Mouse (Mus musculus): ENCODE data around the gene Arpc1a. TPM values are rescaled to one million over a fixed set of nuclear protein-coding genes. Genes with fewer than 3 reads are reported as not detected.

The Arpc1a gene
- 97.8 and 103 TPM in 2 replicates for polyA plus RNA-seq (2012; rRNA removed)

DNA sequence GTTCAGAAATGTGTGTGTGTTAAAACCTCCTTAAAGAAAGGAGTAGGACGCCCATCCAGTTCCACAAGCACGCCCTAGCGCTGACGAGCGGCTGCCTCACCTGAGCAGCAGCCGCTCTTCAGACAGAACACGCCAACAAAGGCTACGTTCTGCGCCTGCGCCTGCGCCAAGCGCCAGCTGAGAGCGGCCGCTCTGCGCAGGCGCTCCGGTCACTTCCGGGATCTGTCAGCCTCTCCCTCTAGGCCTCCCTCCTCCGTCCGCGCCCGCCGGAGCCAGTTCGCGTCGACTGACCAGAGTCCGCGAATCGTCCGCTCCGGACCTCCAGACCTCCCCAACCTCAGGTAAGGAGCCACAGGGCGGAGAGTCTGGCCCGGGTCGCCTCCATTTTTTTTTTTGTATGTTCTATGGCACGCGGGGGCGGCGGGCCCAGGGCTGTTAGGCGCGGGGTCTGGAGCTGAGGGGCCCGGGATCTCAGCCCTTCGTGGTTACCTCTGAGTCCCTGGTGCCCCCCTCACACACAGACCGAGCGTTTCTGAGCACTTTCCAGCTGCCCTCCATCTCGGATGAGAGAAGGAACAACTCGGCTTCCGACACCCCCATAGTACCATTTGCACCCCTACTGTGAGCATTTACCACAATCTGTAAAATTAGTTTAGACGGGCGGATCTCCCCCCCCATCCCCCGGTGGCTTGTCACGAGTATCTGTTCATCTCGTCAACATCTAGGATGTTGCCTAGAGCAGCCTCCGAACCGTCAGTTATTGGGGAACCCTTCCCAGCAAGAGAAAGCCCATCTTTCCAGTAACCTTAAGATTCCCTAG, at the start of gene Arpc1a, which contains the start of gene Kpna7:
Gene Arpc1a (plus strand): TSS at position 199 of the 820 bp plus-strand sequence.
Gene Kpna7 (minus strand): TSS at position 399 of the 820 bp plus-strand sequence.

DNA sequence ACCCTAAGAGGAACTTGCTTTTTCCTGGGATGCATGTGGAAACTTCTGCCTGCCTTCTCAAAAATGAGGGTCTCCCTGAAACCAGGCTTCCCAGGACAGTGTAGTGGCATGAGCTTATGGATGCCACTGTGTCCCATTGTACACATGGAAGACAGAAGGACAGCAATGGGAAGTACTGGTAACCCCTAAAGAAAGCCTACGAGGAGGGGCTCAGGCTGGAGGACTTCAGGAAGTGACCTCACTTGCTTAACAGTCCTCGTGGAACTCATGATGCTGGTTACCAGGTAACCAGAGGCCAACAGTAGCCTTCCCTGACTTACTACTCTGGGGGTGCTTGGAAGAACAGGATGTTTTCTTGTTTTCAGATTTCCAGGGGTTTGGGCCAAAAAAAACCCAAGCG, 40.9 kb upstream of the Arpc1a start, which contains the start of gene 1700018F24Rik:
Gene 1700018F24Rik (plus strand): TSS at position 301 of the 400 bp plus-strand sequence.

DNA sequence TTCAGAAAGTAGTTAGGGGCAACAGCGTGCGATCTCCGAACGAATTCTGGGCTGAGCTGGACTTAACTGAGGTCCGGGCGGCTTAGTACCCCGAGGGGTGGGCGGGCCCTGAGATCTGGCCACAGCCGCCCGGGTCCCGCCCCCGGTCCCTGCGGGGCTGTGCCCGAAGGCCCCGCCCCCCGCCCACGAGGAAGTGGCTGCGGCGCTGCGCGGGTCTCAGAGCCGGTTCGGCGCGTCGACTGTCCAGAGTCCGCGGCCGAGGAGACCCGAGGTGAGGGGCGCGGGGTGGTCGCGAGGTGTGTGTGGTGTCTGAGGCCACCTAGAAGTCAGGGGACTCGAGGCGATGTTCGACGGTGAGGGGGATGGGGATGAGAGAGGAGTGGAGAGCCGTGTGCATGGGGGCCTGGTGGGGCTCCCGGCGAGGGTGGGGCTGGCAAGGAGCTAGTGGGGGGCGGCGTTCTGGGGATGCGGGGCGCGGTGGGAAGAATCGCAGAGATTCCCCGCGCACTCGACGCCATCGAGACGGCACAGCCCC, 30.5 kb downstream of the Arpc1a start, which contains the start of gene Arpc1b:
Gene Arpc1b (plus strand): TSS at position 145 of the 535 bp plus-strand sequence.

DNA sequence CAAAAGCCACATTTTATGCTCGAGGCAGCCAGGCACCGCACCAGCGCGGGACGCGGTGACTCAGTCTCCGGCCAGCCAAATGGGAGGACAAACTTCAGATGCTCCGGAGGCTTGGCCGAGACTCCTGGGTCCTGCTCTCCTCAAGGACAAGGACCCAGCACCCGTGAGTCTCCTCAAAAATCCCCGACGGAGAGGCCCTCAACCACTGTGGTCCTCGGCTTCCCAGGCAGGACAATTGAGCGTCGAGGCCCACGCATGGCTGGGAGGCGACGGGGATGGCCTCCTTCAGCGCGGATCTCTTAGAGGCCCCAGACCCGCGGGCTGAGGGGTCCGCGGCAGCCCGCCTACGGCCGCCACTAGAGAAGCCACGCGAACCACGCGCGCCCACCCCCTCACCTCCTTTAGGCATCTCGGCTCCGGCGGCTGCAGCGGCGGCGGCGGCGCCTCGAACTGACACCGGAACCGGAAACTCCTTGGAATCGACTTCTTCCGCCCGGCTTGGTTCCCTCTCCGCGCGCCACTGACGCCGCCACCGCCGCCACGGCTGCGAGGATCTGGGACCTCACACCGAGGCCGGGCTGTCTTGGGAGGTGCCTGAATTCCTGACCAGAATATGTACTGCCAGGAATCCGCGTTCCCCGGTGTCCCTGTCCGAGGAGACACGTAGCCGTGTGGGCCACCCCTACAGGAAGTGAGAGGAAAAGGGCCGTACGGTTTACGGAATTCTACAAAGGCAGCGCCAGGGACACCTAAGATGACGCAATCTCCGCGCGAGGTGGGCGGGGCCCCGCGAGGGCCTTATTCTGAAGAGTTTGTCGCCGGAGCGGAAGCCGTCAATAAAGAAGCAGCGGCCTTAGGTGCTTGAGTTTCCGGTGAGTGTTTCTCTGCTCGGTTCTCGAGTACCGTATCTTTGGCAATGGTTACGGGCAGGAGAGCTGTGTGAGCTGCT, 56.2 kb downstream of the Arpc1a start, which contains the start of the genes Pdap1 and Bud31:
Gene Pdap1 (minus strand): TSS at position 668 of the 949 bp plus-strand sequence.
Gene Bud31 (plus strand): TSS at position 792 of the 949 bp plus-strand sequence.

Other genes with a start within 250 kb of the Arpc1a start
- 20.6 and 23.6 TPM in 2 replicates for gene Smurf1, start 118.0 kb upstream of the Arpc1a start, polyA plus RNA-seq (2012; rRNA removed)
- gene Gm4871, start 51.1 kb upstream of the Arpc1a start, polyA plus RNA-seq (2012; rRNA removed): not detected in 2 replicates
- gene 1700018F24Rik, start 40.8 kb upstream of the Arpc1a start, polyA plus RNA-seq (2012; rRNA removed): not detected in 2 replicates
- gene Kpna7, start 200 bp downstream of the Arpc1a start, polyA plus RNA-seq (2012; rRNA removed): not detected in 2 replicates
- gene Arpc1b, start 30.4 kb downstream of the Arpc1a start, polyA plus RNA-seq (2012; rRNA removed): 959 and 1,102 TPM in 2 replicates
- gene Pdap1, start 56.4 kb downstream of the Arpc1a start, polyA plus RNA-seq (2012; rRNA removed): 19.0 and 22.0 TPM in 2 replicates
- gene Bud31, start 56.5 kb downstream of the Arpc1a start, polyA plus RNA-seq (2012; rRNA removed): 35.8 and 40.5 TPM in 2 replicates
- 11.1 and 13.6 TPM in 2 replicates for gene Ptcd1, start 83.3 kb downstream of the Arpc1a start, polyA plus RNA-seq (2012; rRNA removed)
- 24.1 and 24.8 TPM in 2 replicates for gene Cpsf4, start 83.4 kb downstream of the Arpc1a start, polyA plus RNA-seq (2012; rRNA removed)
- 162 and 166 TPM in 2 replicates for gene Atp5j2, start 108.2 kb downstream of the Arpc1a start, polyA plus RNA-seq (2012; rRNA removed)
- 2.6 and 2.8 TPM in 2 replicates for gene Zkscan14, start 118.0 kb downstream of the Arpc1a start, polyA plus RNA-seq (2012; rRNA removed)
- gene Zkscan5, start 120.7 kb downstream of the Arpc1a start, polyA plus RNA-seq (2012; rRNA removed): 3.8 and 4.0 TPM in 2 replicates
- gene Zfp655, start 147.9 kb downstream of the Arpc1a start, polyA plus RNA-seq (2012; rRNA removed): 7.7 and 9.9 TPM in 2 replicates
- 18.9 and 19.1 TPM in 2 replicates for gene Zscan25, start 196.7 kb downstream of the Arpc1a start, polyA plus RNA-seq (2012; rRNA removed)